Mouse (Mus musculus): ENCODE results near the gene Thg1l.

Gene Thg1l

DNA sequence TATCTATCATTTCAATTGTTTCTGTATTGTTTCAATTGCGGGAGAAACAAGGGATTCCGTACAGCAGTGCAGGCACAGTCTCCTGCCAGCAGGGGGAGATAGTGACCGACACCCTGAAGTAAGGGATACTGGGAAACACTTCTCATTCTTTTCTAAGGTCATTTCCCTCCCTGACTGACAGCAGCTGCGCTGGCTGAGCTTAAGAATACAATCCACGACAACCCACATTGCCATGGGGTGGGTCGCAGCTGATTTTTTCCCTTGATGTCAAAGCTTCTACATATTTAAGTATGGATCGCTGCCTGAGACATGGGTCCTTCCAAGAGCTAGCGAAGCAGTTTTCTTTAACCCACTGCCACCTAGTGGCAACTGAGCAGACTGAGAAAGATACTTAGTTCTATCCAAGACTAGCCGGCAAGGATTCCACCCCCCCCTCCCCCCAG, 28.6 kb downstream of the Thg1l start:
- peak; percentile 71 for DNase-seq

DNA sequence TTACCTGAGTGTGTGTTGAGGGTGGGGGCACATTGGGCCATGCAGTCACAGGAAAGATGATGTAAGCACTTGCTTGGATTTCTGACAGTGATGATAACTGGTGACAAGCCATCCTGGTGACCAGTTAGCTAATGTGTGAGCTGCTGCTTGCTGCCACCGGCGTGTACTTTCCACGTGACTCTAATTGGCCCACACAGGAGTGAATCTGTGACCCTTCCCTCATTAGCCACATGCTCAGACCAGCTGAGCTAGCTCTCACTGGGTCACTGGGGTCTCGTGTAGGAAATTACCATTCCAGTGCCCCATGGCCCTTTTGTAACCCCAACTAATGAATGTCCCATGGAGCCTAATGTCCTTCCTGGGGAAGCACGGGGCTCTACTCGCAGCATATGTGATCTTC, 29.9 kb downstream of the Thg1l start:
- DNase-seq: no peak

DNA sequence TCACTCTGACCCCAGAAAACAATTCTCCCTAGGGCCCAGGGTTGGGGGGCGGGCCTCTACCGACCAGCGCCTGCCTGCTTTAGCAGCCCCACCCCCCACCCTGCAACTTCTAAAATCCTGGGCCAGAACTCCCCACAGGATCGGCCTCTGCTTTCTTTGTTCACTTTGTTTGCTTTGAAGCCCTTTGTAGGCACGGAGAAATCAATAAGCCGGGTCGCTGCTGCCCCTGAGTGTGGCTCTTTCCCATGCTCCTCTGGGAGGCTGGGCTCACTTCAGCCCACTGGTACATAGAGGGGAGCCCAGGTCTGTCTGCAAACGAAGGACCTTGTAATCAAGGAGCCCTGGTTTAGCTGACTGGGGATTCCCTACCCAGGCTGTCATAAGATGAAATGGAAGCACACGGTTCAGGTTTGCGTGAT, 33.8 kb downstream of the Thg1l start:
- DNase-seq: no peak

DNA sequence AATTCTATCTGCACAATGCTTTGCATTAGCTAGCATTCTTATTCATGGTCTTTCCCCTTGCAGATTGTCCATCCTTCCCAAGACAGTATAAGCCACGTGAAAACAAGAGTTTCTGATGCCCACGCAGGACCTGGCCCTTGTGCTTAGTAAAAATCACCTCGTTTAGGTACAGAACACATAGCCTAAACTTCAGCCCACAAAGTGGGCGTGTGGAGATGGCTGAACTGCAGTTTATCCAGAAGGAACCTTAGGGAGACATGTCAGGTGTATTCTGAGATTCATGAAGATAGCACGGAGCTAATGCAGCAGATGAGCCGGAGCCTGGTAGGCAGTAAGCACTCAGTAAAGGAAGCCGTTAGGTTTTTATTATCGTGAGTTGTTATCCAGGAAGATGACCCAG, 34.3 kb downstream of the Thg1l start:
- DNase-seq: no peak

DNA sequence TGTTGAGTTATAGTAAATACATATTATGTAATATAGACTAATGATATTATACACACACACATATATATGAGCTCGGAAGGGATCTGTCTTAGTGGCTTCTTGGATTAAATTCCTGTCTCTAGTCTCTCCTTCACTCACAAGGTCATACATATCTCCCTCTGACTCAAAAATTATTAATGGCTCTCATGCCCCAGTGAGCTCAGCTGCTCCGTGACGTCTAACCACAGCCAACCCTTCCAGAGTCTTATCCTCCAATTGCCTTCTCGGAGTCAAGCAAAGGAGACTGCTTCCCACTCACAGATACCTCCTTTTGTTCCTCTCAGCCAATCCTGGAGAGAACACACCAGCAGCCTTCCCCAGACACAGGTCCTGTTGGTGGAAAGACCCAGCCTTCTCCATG, 36.5 kb downstream of the Thg1l start:
- DNase-seq: no peak

DNA sequence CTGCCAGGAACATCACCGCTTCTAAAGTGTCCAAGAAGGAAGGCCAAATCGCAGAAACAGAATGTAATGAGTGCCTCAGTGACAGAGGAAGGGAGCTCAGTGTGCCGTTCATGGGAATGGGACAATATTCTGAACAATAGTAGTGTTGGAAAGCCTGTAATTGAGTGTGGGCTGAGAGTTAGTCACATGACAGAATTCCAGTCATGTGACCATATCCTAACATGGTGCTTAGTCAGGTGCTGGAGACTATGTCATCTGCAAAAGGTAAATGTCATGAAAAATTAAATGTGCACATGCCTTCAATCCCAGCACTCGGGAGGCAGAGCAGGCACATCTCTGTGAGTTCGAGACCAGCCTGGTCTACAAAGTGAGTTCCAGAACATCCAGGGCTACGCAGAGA, 37.3 kb downstream of the Thg1l start:
- no peak for DNase-seq

DNA sequence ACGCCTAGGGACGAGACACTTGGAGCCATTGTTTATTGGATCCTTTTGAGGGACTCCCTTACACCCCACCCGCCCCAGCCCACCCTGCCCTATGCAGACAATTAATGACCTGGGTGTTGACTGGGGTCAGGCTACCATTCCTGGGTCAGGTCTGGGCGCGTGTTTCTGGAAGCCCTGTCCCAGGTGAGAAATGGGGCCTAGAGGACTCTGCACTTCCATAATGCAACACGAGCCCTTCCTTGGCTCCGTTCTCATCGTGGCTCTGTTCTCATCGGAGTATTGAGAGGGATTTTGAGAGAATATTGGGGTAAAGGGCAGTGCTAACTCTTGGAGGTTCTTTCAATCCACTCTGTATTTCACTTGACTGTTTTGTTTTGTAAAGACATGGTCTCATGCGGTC, 39.1 kb downstream of the Thg1l start:
- no peak for DNase-seq

DNA sequence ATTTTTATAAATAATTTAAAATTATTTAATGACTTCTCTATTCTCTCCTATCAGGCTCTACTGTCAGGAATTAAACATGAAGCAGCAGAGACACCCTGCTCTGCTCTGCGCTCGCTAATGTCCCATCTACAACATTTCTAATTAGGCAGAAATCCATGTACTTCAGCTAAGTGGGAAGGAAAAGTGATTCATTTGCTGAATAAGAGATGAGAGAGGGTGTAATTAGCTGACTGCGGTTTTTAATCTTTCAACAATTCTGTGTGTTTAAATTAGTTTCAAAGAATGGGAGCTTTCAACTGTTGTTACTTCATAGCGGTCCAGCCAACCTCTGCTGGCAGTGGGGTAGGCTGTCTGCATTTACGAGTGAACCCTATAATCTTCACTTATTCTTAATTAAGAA, 44.6 kb downstream of the Thg1l start:
- DNase-seq: no peak

DNA sequence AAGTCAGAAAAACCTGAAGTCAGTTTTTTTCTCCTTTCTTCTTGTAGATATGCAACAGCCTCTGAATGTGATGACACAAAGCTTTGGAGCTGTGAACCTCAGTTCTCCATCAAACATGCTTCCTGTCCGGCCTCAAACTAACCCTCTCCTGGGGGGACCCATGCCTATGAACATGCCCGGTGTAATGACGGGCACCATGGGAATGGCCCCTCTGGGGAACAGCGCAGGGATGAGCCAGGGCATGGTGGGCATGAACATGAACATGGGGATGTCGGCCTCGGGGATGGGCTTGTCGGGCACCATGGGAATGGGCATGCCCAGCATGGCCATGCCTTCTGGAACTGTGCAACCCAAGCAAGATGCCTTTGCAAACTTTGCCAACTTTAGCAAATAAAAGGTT, 46.4 kb downstream of the Thg1l start:
- DNase-seq: no peak

DNA sequence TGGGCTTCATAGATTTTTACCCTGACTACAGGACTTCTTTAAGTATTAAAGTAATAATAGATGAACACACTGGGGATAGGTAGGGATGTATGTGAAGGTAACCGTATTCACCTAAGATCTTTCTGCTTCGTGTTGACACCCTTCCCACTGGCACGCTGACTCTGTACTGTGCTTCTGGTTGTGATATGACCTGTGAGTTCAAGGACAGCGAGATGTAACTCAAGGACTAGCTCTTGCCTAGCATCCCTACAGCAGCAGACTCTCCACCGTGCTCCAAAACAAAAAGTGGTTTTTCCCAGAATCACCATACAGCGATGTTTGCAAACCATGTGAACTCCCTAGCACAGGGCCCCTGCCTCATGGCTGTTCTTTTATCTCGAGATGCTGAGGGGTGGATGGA, 47.2 kb downstream of the Thg1l start:
- no peak for DNase-seq

DNA sequence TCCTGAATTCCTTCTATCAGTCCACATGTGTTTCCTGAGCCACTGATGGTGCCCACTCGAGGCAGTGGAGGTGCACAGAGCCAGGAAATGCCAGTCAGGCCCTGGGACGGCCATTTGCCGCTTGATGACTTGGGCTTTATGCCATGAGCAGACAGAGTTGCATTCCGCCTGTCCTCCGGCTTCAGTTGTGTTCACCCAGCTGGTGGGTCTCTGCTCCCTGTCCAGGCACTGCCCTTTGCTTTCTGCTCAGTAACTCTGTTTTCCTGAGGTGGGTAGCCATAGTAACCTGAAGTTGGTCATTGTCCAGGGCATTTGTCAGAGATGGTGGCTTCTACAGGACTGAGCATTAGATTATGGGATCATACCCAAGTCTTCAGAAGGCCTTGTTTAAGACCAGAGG, 48.0 kb downstream of the Thg1l start:
- DNase-seq: no peak

DNA sequence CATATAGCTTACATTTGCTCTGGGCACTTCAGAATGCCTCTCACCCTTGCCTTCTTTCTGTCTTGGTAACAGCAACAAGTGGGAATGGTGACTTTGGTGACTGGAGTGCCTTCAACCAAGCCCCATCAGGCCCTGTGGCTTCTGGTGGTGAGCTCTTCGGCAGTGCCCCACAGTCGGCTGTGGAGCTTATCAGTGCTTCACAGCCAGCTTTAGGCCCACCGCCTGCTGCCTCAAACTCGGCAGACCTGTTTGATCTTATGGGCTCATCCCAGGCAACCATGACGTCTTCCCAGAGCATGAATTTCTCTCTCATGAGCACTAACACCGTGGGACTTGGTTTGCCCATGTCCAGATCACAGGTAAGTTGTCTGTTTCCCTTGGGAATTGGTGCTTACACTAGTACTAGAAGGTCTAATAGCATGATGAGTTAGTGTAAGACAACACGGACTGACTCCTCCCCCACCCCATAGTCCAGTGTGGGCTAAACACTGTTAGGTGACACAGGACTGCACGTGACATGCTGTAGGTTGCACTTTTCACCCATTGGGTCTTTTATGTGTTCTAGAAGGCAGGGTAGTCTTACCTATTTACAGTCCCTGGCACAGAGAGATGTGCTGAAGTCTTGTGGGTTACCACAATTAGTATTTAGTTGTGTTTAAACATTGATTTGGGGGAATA, 49.0 kb downstream of the Thg1l start:
- DNase-seq: no peak

DNA sequence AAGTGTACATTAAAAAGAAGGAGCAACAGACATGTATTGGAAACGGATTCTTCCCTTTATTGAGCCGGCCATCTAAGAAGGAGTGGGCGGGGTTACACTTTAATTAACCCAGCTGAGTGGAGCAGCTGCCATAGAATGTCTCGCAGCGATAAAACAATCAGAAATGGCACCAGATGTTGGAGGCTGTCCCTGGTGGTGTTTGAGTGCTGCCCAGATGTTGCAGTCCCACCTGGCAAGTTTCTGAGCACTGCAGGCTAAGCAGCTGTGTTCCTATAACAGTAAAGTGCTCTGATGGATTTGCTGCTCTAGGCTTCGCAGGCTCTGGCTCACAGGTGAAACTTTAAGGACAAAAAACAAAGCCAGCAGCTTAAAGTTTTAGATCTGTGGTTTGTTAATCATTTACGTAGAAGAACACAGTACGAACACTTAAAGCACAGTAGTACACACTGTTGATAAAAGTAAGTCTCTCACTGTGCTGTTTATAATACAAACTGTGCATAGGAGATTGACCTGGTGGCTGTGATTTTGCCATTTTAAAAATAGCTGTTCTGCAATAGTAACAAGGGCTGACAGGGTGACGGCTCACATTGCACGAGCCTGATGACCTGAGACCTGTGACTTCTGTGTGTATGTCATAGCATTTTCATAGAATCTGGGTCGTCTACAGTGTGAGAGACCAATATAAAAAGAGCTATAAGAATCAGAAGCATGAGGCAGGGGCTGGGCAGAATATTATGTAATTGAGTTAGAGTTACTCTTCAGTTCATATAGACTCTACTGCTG, 54.9 kb downstream of the Thg1l start:
- DNase-seq: no peak

DNA sequence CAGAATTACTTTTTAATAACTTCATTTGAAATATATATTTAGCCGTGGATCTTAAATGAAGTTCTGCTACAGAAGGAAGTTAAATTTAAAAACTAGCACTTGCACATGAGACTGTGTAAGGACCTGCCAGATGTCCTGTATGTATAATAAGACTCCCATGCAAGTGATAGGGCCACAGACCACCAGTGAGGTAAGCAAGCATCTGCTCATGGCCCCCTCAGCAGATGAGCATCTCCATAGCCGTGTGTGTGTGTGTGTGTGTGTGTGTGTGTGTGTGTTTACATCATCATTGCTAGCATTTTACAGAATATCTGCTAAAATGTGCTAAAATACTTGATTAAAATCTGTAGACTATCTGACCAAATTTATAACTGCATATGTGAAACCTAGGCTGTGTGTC, 57.9 kb downstream of the Thg1l start:
- DNase-seq: no peak

All from right cerebral cortex, postnatal 4 days (tissue).